Mouse (Mus musculus): ENCODE results near the gene Ror1. TPM values are rescaled to one million over a fixed set of nuclear protein-coding genes. Genes with fewer than 3 reads are reported as not detected.

Ror1 gene
- total and polyA plus RNA-seq, 3 experiments, result 1.4 to 6.4 (median 4.4) TPM

- DNase-seq, result no peak
Measured at GRCm38 (mm10) chr4:100158401-100158800, 62.8 kb downstream of the Ror1 start.

GRCm38 (mm10) chr4:100160156-100160555 lies 64.6 kb downstream of the Ror1 start:
- DNase-seq, result no peak

- DNase-seq, result no peak
Measured at GRCm38 (mm10) chr4:100165790-100166189, 70.2 kb downstream of the Ror1 start.

GRCm38 (mm10) chr4:100166871-100167270 lies 71.3 kb downstream of the Ror1 start:
- no peak for DNase-seq

- DNase-seq, result no peak
Measured at GRCm38 (mm10) chr4:100169683-100170082, 74.1 kb downstream of the Ror1 start.

- no peak for DNase-seq
Measured at GRCm38 (mm10) chr4:100170161-100170650, 74.6 kb downstream of the Ror1 start.

GRCm38 (mm10) chr4:100170743-100171142 lies 75.2 kb downstream of the Ror1 start:
- no peak for DNase-seq

GRCm38 (mm10) chr4:100171483-100171898 lies 75.9 kb downstream of the Ror1 start:
- peak; percentile 79 for DNase-seq

GRCm38 (mm10) chr4:100175594-100175993 lies 80.0 kb downstream of the Ror1 start:
- no peak for DNase-seq

- DNase-seq, result peak; percentile 65
Measured at GRCm38 (mm10) chr4:100178316-100178715, 82.7 kb downstream of the Ror1 start.

- DNase-seq, result peak; percentile 87
Measured at GRCm38 (mm10) chr4:100181676-100182075, 86.1 kb downstream of the Ror1 start.

GRCm38 (mm10) chr4:100186781-100187180 lies 91.2 kb downstream of the Ror1 start:
- no peak for DNase-seq

GRCm38 (mm10) chr4:100187563-100188200 lies 92.1 kb downstream of the Ror1 start:
- DNase-seq, result no peak

- DNase-seq, result no peak
Measured at GRCm38 (mm10) chr4:100188201-100188699, 92.7 kb downstream of the Ror1 start.

- no peak for DNase-seq
Measured at GRCm38 (mm10) chr4:100191483-100191882, 95.9 kb downstream of the Ror1 start.

GRCm38 (mm10) chr4:100194136-100194535 lies 98.5 kb downstream of the Ror1 start:
- DNase-seq, result no peak

- no peak for DNase-seq
Measured at GRCm38 (mm10) chr4:100196255-100196793, 100.7 kb downstream of the Ror1 start.

GRCm38 (mm10) chr4:100198275-100198674 lies 102.7 kb downstream of the Ror1 start:
- no peak for DNase-seq

GRCm38 (mm10) chr4:100201322-100201721 lies 105.7 kb downstream of the Ror1 start:
- DNase-seq, result no peak

- DNase-seq, result no peak
Measured at GRCm38 (mm10) chr4:100203066-100203465, 107.5 kb downstream of the Ror1 start.

GRCm38 (mm10) chr4:100203688-100204087 lies 108.1 kb downstream of the Ror1 start:
- DNase-seq, result no peak

- DNase-seq, result no peak
Measured at GRCm38 (mm10) chr4:100204381-100204780, 108.8 kb downstream of the Ror1 start.

GRCm38 (mm10) chr4:100208081-100208480 lies 112.5 kb downstream of the Ror1 start:
- DNase-seq, result no peak

- DNase-seq, result no peak
Measured at GRCm38 (mm10) chr4:100209106-100209505, 113.5 kb downstream of the Ror1 start.

Measured in adrenal gland, adult 2 months (tissue).